Mouse (Mus musculus) layer of hippocampus, adult 2 months (tissue): ENCODE data around the gene Arhgap32. TPM values are rescaled to one million over a fixed set of nuclear protein-coding genes. Genes with fewer than 3 reads are reported as not detected.
"Not testable (repeated sequence)": the region's sequence is repeated elsewhere in the genome, so short reads cannot be mapped to it uniquely, and the experiment has no call there.

Experiments used
- DNase-seq, 2 experiments: peaks; one replicate each; pipeline ENCODE4 v3.0.0; 2022; ENCODE audit warnings: low spot score in 2 of 2
- H3K27ac ChIP-seq: fragments of 200-600 bp; 2 replicates; pipeline ENCODE4 v1.8.1; 2022
- H3K4me3 ChIP-seq: fragments of 200-600 bp; 2 replicates; pipeline ENCODE4 v1.8.1; 2022; ENCODE audit warnings: mild to moderate bottlenecking
- CTCF ChIP-seq: fragments of 200-600 bp; conservative IDR thresholded peaks from 2 replicates; pipeline ENCODE4 v1.8.1; 2022; ENCODE audit warnings: antibody characterized with exemption, mild to moderate bottlenecking, moderate library complexity
- total RNA-seq, 2 experiments: library from RNA; stranded (reverse); gene quantifications; 2 replicates each; pipeline ENCODE4 v1.2.3; 2021

Arhgap32 gene
- total RNA-seq, 2 experiments from 2014 or later: 226 to 232 TPM

DNA sequence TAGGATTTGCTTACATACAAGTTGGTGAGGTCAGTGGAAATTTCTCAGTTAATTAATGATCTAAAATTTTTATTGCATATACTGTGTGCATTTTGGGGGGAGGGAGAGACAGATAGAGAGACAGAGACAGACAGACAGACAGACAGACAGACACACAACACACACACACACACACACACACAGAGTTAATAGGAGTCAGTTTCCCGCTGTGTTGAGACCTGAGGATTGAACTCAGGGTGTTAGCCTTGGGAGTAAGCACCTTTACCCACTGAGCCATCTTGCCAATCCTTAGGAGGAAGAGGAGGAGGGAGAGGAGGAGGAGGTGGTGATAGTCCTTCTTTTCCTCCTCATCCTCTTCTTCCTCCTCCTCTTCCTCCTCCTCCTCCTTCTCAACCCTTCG, 5.6 kb upstream of the Arhgap32 start:
- H3K27ac ChIP-seq: no peak overlapping the region
- no peak for DNase-seq
- TF ChIP-seq CTCF: no peak
- H3K4me3 ChIP-seq: no peak overlapping the region

DNA sequence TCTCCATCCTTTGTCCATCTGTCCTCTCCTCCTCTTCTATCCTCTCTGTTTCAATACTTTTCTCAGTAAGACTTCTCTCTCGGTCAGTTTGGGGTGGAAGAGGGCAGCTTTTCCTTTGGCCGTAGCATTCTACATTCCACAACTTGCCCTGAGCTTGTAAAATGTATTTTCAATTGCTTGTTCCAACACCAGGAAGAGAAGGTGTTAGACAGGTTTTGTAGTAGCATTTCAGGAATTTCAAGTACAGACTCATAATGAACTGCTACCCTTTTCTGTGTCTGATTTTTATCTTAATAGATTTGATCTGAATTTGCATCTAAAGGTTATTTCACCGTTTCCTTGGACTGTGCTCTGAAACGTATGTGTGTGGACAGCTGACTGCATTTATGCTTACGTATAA, 336 bp downstream of the Arhgap32 start:
- Histone ChIP-seq H3K4me3 (no peak overlapping the region), H3K27ac (no peak overlapping the region)
- TF ChIP-seq CTCF: no peak
- DNase-seq: no peak

DNA sequence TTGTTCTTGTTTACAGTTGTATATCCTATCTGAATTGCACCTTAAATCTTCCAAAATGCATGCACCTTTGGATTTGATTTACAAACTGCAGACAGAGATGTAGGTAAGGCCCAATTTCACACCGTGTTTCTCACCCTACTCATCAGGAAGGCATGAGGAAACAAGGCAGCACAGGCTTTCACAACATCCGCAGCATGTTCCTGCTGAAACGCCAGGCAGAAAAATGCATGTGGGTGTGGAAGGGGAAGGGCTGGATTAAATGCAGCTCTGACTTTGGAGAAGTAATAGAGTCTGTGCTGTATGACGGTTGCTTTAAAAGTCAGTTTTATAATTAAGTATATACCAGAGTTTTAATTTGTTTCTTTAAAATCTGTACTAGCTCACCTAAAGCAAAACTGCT, 1.9 kb downstream of the Arhgap32 start:
- no peak overlapping the region for H3K4me3 ChIP-seq
- peak overlapping the region; percentile 78 for H3K27ac ChIP-seq
- peak; percentile 44 to 69 for DNase-seq
- TF ChIP-seq CTCF: no peak

DNA sequence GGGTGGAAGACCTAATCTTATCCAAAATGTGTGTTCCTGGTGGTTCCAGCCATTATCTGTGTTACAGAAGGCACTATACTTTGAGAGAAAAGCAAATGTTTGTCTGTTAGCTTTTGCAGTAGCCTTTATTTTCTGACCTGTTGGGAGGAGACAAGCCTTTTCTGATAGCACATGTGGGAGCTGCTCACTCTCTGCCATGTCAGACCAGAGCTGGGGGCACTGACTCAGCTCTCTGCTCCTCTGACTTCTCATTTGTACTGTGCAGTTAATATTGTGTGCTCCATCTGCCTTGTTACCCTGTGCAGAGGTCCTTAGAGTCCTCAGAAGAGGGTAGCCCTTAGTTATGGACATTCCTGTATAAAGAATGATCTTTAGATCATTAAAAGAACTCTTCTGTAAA, 2.5 kb downstream of the Arhgap32 start:
- no peak for DNase-seq
- Histone ChIP-seq H3K4me3 (no peak overlapping the region), H3K27ac (peak overlapping the region; percentile 78)
- no peak for TF ChIP-seq CTCF

DNA sequence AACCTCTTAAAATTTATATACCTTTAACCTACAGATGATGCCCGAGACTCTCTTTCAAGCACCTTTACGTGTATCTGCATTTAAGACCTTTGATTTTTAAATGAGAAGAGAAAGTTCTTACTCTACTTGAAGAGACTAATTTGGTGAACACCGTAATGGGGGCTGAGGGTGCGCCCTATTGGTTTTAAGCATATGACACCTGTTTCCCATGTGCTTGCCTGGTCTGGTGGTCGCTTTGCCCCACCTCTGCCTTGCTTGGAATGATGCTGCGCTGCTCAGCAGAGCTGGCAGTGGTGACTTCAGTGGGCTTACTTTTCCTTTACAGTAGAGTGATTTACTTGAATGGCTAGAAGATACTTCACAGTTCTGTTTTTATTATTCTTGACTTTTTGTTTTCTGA, 3.6 kb downstream of the Arhgap32 start:
- Histone ChIP-seq H3K4me3 (no peak overlapping the region), H3K27ac (no peak overlapping the region)
- no peak for DNase-seq
- no peak for TF ChIP-seq CTCF

DNA sequence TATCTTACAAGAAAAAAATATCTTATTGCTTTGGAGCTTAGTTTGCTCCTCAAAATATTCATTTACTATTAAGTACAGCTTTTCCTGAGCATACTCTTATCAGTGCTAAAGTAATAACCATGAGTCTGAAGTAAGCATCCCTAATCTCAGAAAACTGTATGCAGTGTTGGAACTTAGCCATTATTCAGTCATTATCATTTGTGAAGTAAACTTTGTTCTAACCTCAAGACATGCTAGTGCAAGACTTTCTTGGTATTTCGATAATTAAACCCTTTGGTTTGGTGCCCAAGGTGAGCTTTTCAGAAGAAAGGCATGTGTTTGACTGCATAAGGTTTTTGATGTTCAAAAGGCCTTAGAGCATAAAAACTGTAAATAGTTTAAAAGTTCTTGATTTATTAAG, 4.2 kb downstream of the Arhgap32 start:
- no peak for TF ChIP-seq CTCF
- Histone ChIP-seq H3K27ac (no peak overlapping the region), H3K4me3 (no peak overlapping the region)
- no peak for DNase-seq

DNA sequence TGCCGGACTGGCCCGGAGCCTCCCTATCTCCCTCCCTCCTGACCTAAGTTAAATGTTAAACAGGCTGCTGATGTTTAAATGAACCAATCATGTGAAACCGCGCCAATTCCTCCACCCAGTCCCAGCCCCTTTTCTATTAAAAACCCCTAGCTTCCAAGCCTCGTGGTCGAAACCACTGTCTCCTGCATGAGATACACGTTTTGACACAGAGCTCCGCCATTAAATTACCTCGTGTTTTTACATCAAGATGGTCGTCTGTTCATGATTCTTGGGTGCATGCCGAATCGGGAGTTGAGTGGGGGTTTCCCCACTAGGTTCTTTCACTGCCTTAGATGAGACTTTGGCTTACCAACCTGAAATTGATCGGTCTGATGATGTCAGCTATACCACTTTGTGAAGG, 5.3 kb downstream of the Arhgap32 start:
- not testable (repeated sequence) for H3K27ac ChIP-seq, H3K4me3 ChIP-seq, DNase-seq

DNA sequence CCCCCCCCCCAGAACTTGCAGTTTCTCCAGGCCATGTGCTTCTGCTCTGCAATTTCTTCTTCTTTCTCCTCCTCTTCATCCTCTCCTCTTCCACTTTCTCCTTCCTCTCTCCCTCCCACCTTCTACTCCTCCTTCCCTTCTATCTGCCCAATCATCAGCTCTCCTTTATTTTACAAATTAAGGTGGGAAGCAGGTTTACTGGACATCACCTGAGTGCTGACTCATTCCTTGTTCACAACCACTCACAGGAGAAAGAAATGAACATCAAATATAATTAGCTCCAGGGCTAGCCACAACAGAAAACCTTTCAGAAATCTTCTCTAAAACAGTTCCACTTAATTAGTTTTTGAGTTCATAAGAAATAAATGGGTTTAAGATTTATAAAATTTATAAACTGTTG, 20.3 kb downstream of the Arhgap32 start:
- Histone ChIP-seq H3K27ac (no peak overlapping the region), H3K4me3 (no peak overlapping the region)
- no peak for TF ChIP-seq CTCF
- no peak for DNase-seq

DNA sequence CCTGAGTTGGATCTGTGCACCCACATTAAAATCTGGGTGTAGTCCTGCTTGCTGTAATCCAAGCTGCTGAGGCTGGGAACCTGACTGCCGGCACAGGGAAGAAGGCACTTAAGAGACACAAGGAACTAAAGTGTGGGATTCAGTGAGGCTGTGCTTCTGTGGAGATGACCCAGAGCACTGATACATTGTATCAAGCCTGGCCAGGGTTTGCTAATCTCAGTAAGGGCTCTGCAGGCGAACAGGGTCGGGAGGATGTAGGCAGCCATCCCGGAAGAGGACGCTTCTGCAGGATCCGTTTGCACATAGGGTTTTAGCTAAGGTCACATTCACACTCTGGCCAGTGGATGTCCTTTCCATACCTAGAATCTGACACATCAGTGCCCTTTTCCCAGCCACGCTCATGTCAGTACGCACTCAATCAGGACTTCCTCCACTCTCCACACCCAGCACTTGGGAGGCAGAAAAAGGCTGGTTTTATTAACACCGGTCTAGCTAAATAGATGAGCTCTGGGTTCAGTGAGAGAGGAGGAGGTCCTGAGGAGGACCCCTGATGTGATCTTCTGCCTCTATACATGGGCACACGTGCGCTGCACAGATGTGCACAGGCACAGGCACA, 20.9 kb downstream of the Arhgap32 start:
- no peak for TF ChIP-seq CTCF
- Histone ChIP-seq H3K27ac (no peak overlapping the region), H3K4me3 (no peak overlapping the region)
- DNase-seq: no peak

DNA sequence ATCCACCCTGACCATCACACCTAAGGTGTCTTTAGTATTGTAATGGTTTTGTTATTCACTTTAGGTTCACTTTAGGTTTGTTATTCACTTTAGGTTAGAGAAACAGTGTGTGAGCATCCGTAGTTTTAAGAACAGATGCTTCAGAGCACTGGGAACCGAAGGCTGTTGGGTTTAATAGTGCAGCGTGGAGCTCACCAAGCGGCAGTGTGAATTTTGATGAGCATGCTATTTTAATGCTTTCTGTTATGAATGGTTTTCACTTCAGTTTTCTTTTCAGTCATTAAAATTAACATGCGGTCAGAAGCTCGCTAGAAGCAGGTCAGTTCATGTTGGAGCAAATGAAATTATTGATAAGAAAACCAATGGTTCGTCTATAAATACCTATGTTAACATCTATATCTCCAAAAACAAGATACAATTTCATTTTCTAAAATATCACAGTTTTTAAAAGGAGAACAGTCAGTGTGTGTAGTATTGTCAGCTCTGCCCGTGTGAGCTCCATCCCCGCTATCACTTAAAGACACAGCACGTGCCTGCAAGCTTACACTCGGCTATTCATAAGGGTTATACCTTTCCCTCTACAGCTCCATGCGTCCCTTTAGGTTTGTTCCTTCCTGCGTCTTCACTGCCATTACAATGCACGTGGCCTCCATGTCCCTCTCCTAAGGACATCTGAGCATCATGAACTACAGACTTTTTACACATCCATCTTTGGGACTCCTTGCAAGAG, 21.9 kb downstream of the Arhgap32 start:
- DNase-seq: no peak
- no peak for TF ChIP-seq CTCF
- H3K4me3 ChIP-seq: no peak overlapping the region
- no peak overlapping the region for H3K27ac ChIP-seq

DNA sequence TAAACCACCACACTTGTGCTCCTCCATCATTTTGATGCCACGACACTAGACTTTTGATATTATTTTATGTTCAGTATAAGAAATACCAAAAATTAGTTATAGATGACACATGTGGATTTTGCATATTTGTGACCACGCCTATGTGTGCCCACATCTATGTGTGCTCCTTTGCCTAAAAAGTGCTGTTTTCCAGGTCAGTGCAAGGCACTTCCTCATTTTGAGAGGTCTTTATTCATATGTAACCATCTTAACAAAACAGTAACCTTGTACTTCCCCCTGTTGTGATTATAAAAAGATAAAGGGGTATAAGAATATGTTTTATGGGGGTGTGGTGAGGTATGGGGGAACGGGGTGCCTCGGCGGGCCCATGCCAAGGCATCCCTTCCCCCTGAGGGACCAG, 22.7 kb downstream of the Arhgap32 start:
- no peak for DNase-seq
- Histone ChIP-seq H3K4me3 (no peak overlapping the region), H3K27ac (no peak overlapping the region)
- no peak for TF ChIP-seq CTCF

DNA sequence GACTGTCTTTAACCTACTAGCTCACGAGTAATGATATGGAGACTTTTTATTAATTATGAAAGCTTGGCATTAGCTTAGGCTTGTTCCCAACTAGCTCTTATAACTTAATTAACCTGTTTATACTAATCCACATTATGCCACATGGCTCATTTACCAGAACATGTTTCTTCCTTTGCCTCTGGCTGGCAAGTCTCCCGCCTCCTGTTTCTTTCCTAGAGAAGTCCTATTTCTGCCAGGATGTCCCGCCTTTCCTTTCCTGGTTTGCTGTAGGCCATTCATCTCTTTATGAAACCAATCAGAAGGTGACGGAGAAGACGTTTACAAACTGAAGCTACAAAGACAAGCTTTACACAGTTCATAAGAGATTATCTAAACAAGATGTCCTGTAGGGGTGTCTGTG, 23.7 kb downstream of the Arhgap32 start:
- DNase-seq: no peak
- no peak overlapping the region for H3K27ac ChIP-seq
- no peak for TF ChIP-seq CTCF
- no peak overlapping the region for H3K4me3 ChIP-seq

DNA sequence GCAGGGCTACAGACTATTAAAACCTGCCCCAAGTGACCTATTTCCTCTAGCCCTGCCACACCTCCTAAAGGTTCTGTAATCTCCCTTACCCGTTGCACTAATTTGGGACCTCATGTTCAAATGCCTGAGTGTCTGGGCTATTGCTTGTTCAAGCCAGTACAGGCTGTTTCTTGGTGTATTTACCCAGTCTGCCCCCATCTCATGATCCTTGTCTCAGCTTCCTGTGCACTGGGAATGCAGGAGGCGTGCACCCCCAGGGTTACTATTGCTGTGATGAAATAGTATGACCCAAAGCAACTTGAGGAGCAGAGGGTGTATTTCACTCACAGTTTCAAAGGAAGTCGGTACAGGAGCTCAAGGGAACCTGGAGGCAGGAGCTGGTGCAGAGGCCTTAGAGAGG, 26.9 kb downstream of the Arhgap32 start:
- no peak overlapping the region for H3K27ac ChIP-seq
- TF ChIP-seq CTCF: no peak
- no peak overlapping the region for H3K4me3 ChIP-seq
- DNase-seq: no peak

DNA sequence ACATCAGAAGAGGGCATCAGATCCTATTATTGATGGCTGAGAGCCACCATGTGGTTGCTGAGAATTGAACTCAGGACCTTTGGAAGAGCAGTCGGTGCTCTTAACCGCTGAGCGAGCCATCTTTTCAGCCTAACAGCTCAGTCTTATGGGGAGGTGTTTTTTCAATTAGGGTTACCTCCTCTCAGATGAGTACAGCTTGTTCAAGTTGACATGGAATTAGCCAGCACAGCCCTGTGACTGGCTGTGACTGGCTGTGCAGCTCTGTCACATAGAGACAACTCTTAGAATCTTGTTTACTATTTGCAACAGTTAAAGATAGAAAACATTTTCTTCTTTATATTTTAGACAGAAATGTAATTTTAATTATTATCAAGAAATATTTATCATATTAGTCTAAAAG, 27.5 kb downstream of the Arhgap32 start:
- no peak for DNase-seq
- TF ChIP-seq CTCF: no peak
- H3K27ac ChIP-seq: no peak overlapping the region
- no peak overlapping the region for H3K4me3 ChIP-seq
